Mouse (Mus musculus) embryonic fibroblast, embryonic 13.5 days (primary cell): ENCODE data around the gene Luc7l3. TPM values are rescaled to one million over a fixed set of nuclear protein-coding genes. Genes with fewer than 3 reads are reported as not detected.

Source experiments
- H3K27ac ChIP-seq: 2 replicates; pipeline ENCODE4 v1.5.1; 2012; ENCODE audit warnings: low read length, control low read depth, inconsistent platforms; ENCODE audit not compliant: insufficient read depth
- H3K4me1 ChIP-seq: 2 replicates; pipeline ENCODE4 v1.6.1; 2011; ENCODE audit warnings: low read length; ENCODE audit not compliant: control insufficient read depth, insufficient read depth
- H3K4me3 ChIP-seq: 2 replicates; pipeline ENCODE4 v1.5.1; 2011; ENCODE audit warnings: mild to moderate bottlenecking, control low read depth, low read length; ENCODE audit not compliant: insufficient read depth
- CTCF ChIP-seq: IDR thresholded peaks from 2 replicates; pipeline ENCODE4 v1.5.1; 2011; ENCODE audit warnings: mild to moderate bottlenecking, control low read depth, low read length, moderate library complexity, borderline replicate concordance; ENCODE audit not compliant: insufficient read depth
- POLR2A ChIP-seq: IDR thresholded peaks from 2 replicates; pipeline ENCODE4 v1.6.1; 2011; ENCODE audit warnings: low read depth, mild to moderate bottlenecking, control low read depth, low read length, moderate library complexity
- polyA plus RNA-seq: library from polyadenylated mRNA; stranded (reverse); fragments of >200 nt; gene quantifications from 2 replicates; pipeline ENCODE4 v1.2.4, GENCODE M21; 2011; ENCODE audit warnings: low read depth; ENCODE audit not compliant: missing spikeins, insufficient read length

Gene Luc7l3
- polyA plus RNA-seq, 1 experiment, result 88.2 TPM

- TF ChIP-seq POLR2A (no peak), CTCF (no peak)
- H3K27ac ChIP-seq, result no peak overlapping the region
Measured at GRCm38 (mm10) chr11:94265134-94265785, 56.5 kb downstream of the Luc7l3 start.

DNA sequence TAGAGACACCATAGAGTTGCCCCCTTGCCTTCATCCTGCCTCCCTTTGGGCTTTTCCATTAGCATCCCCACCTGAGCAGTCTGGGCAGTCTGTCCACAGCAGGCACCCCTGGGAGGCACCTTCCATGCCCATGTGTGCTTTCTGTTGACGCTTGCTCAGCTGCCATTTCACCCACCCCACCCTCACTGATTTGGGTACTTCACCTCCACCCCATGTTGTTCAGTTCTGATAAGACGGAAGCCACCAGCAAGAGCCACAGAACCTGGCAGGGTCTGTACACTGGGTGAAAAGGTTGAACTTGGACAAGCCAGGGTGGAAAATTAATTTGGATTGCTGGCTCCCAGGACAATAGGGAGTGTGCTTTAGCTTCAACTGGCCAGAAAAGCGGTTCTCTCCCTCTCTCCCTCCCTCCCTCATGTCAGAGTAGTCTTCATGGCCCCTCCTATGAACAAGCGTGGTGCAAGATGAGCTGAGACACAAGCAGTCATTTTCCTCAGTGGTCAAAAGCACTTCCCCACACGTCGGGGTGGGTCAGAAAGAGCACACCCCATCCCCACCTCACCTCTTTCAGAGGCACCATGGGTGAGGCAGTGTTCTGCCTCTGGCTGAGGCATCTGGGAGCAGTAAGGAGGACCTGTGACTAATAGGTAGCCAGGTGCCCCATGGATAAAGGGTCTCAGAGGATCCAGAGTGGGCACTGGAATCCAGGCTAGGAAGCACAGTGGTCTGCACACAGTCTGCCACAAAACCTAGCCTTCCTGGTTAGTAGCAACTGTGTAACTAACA lies 60.0 kb downstream of the Luc7l3 start:
- H3K4me1 ChIP-seq, result no peaks in the 10 kb centered on the region
- H3K4me3 ChIP-seq, result no peak overlapping the region
- no peak overlapping the region for H3K27ac ChIP-seq
- TF ChIP-seq POLR2A (no peak), CTCF (no peak)

More at GRCm38 (mm10) chr11:94265134-94265785, 56.5 kb downstream of the Luc7l3 start:
- peak overlapping the region; percentile 19 for H3K4me3 ChIP-seq
- no peaks in the 10 kb centered on the region for H3K4me1 ChIP-seq

GRCm38 (mm10) chr11:94259814-94260213 lies 62.0 kb downstream of the Luc7l3 start:
- TF ChIP-seq POLR2A (no peak), CTCF (no peak)
- Histone ChIP-seq H3K4me3 (no peak overlapping the region), H3K27ac (no peak overlapping the region), H3K4me1 (no peaks in the 10 kb centered on the region)

- TF ChIP-seq POLR2A (no peak), CTCF (no peak)
- Histone ChIP-seq H3K4me1 (peaks cover 7% of the 10 kb centered on the region), H3K4me3 (no peak overlapping the region), H3K27ac (no peak overlapping the region)
Measured at GRCm38 (mm10) chr11:94257987-94258386, 63.8 kb downstream of the Luc7l3 start.

GRCm38 (mm10) chr11:94255733-94256132 lies 66.1 kb downstream of the Luc7l3 start:
- Histone ChIP-seq H3K4me1 (peaks cover 7% of the 10 kb centered on the region), H3K4me3 (no peak overlapping the region), H3K27ac (no peak overlapping the region)
- TF ChIP-seq POLR2A (no peak), CTCF (no peak)

GRCm38 (mm10) chr11:94253691-94254090 lies 68.1 kb downstream of the Luc7l3 start:
- Histone ChIP-seq H3K27ac (no peak overlapping the region), H3K4me3 (no peak overlapping the region), H3K4me1 (peaks cover 7% of the 10 kb centered on the region)
- TF ChIP-seq CTCF (no peak), POLR2A (no peak)

- no peak overlapping the region for H3K27ac ChIP-seq
- H3K4me3 ChIP-seq, result no peak overlapping the region
- TF ChIP-seq POLR2A (no peak), CTCF (no peak)
Measured at GRCm38 (mm10) chr11:94253156-94253555, 68.6 kb downstream of the Luc7l3 start.

GRCm38 (mm10) chr11:94246789-94247061 lies 75.1 kb downstream of the Luc7l3 start:
- H3K4me1 ChIP-seq, result 0 out of 2 replicates have a peak, but pooled peaks cover 3% of the 10 kb centered on the region
- no peak for TF ChIP-seq POLR2A
- H3K4me3 ChIP-seq, result no peak overlapping the region

More at GRCm38 (mm10) chr11:94253156-94253555, 68.6 kb downstream of the Luc7l3 start:
- peaks cover 7% of the 10 kb centered on the region for H3K4me1 ChIP-seq

GRCm38 (mm10) chr11:94245955-94246788 lies 75.6 kb downstream of the Luc7l3 start, which contains the start of gene Wfikkn2:
TSS of gene Wfikkn2 (minus strand) at chr11:94246005.
- TF ChIP-seq POLR2A, result no peak
- no peak for TF ChIP-seq CTCF

More at GRCm38 (mm10) chr11:94246789-94247061, 75.1 kb downstream of the Luc7l3 start:
- H3K27ac ChIP-seq, result no peak overlapping the region

GRCm38 (mm10) chr11:94244385-94244784 lies 77.4 kb downstream of the Luc7l3 start:
- H3K4me1 ChIP-seq, result 0 out of 2 replicates have a peak, but pooled peaks cover 3% of the 10 kb centered on the region

More at GRCm38 (mm10) chr11:94245955-94246788, 75.6 kb downstream of the Luc7l3 start, which contains the start of gene Wfikkn2:
- no peak within 1 kb of the TSS for H3K27ac ChIP-seq
- 0 out of 2 replicates have a peak, but pooled peaks cover 3% of the 10 kb centered on the region for H3K4me1 ChIP-seq
- no peak within 1 kb of the TSS for H3K4me3 ChIP-seq

More at GRCm38 (mm10) chr11:94244385-94244784, 77.4 kb downstream of the Luc7l3 start:
- TF ChIP-seq POLR2A, result no peak
- no peak for TF ChIP-seq CTCF
- Histone ChIP-seq H3K4me3 (no peak overlapping the region), H3K27ac (no peak overlapping the region)
